Mouse (Mus musculus) ES-Bruce4 (cell line): Measurements from ENCODE around the gene Rnf5. TPM values are rescaled to one million over a fixed set of nuclear protein-coding genes. Genes with fewer than 3 reads are reported as not detected.

Experiments
- H3K27ac ChIP-seq: 2 replicates; pipeline ENCODE4 v1.5.1; 2012; ENCODE audit warnings: low read length, inconsistent platforms; ENCODE audit not compliant: insufficient read depth
- H3K27me3 ChIP-seq: 2 replicates; pipeline ENCODE4 v1.6.1; 2012; ENCODE audit warnings: mild to moderate bottlenecking, low read length, inconsistent platforms; ENCODE audit not compliant: control insufficient read depth, poor library complexity, insufficient read depth, severe bottlenecking
- H3K36me3 ChIP-seq: 2 replicates; pipeline ENCODE4 v1.6.1; 2012; ENCODE audit warnings: inconsistent platforms, mild to moderate bottlenecking, low read length, moderate library complexity; ENCODE audit not compliant: control insufficient read depth, poor library complexity, insufficient read depth, severe bottlenecking
- H3K4me1 ChIP-seq: one replicate; pipeline ENCODE4 v1.8.1; 2011; ENCODE audit warnings: low read length; ENCODE audit not compliant: control insufficient read depth, insufficient read depth
- H3K4me3 ChIP-seq: 2 replicates; pipeline ENCODE4 v1.5.1; 2011; ENCODE audit warnings: low read depth, mild to moderate bottlenecking, low read length
- H3K9ac ChIP-seq: 2 replicates; pipeline ENCODE4 v1.6.1; 2012; ENCODE audit warnings: low read depth, mild to moderate bottlenecking, inconsistent platforms; ENCODE audit not compliant: poor library complexity, severe bottlenecking
- H3K9me3 ChIP-seq: replicated peaks from 2 replicates; pipeline ENCODE4 v1.6.1; 2012; ENCODE audit warnings: mild to moderate bottlenecking, low read length, inconsistent platforms; ENCODE audit not compliant: control insufficient read depth, poor library complexity, insufficient read depth, severe bottlenecking
- CTCF ChIP-seq: IDR thresholded peaks from one replicate; pipeline ENCODE4 v1.8.1; 2011; ENCODE audit warnings: low read depth, low read length
- EP300 ChIP-seq: IDR thresholded peaks from 2 replicates; pipeline ENCODE4 v1.6.1; 2011; ENCODE audit warnings: low read depth, low read length; ENCODE audit not compliant: insufficient read depth
- POLR2A ChIP-seq: IDR thresholded peaks from one replicate; pipeline ENCODE4 v1.8.1; 2011; ENCODE audit warnings: low read length; ENCODE audit not compliant: insufficient read depth
- polyA plus RNA-seq: library from polyadenylated mRNA; stranded (reverse); fragments of >200 nt; gene quantifications from 2 replicates; pipeline ENCODE4 v1.2.4, GENCODE M21; 2011; ENCODE audit warnings: low read depth; ENCODE audit not compliant: missing spikeins, insufficient read depth, insufficient read length

Rnf5 gene
- polyA plus RNA-seq, 1 experiment = 75.9 TPM

- peak overlapping the region; percentile 80 for H3K9ac ChIP-seq
- no peaks in the 10 kb centered on the region for H3K9me3 ChIP-seq
- no peaks in the 10 kb centered on the region for H3K36me3 ChIP-seq
- no peak for TF ChIP-seq CTCF
- TF ChIP-seq EP300 = no peak
- peak; percentile 33 for TF ChIP-seq POLR2A
- H3K27me3 ChIP-seq = no peaks in the 10 kb centered on the region
- H3K27ac ChIP-seq = peak overlapping the region; percentile 68
- H3K4me1 ChIP-seq = peaks cover 11% of the 10 kb centered on the region
- peak overlapping the region; percentile 71 for H3K4me3 ChIP-seq
Observed at GRCm38 (mm10) chr17:34586796-34587422, 16.6 kb downstream of the Rnf5 start.

GRCm38 (mm10) chr17:34585877-34586771, 17.4 kb downstream of the Rnf5 start:
- H3K27me3 ChIP-seq = no peaks in the 10 kb centered on the region
- peak overlapping the region; percentile 68 for H3K27ac ChIP-seq
- peak overlapping the region; percentile 80 for H3K9ac ChIP-seq
- H3K9me3 ChIP-seq = no peaks in the 10 kb centered on the region
- H3K36me3 ChIP-seq = no peaks in the 10 kb centered on the region
- peaks cover 11% of the 10 kb centered on the region for H3K4me1 ChIP-seq
- peak overlapping the region; percentile 71 for H3K4me3 ChIP-seq
- TF ChIP-seq POLR2A (no peak), CTCF (no peak), EP300 (no peak)

- H3K9me3 ChIP-seq = no peaks in the 10 kb centered on the region
- H3K4me1 ChIP-seq = peaks cover 6% of the 10 kb centered on the region
- H3K9ac ChIP-seq = no peak overlapping the region
- no peaks in the 10 kb centered on the region for H3K27me3 ChIP-seq
- H3K27ac ChIP-seq = no peak overlapping the region
- H3K4me3 ChIP-seq = no peak overlapping the region
- no peak for TF ChIP-seq CTCF
- H3K36me3 ChIP-seq = no peaks in the 10 kb centered on the region
Observed at GRCm38 (mm10) chr17:34585121-34585520, 18.4 kb downstream of the Rnf5 start.

GRCm38 (mm10) chr17:34583819-34584218, 19.7 kb downstream of the Rnf5 start:
- no peaks in the 10 kb centered on the region for H3K27me3 ChIP-seq
- no peak overlapping the region for H3K27ac ChIP-seq
- no peaks in the 10 kb centered on the region for H3K9me3 ChIP-seq
- peaks cover 4% of the 10 kb centered on the region for H3K4me1 ChIP-seq
- no peak for TF ChIP-seq EP300
- TF ChIP-seq CTCF = no peak
- no peak for TF ChIP-seq POLR2A
- no peaks in the 10 kb centered on the region for H3K36me3 ChIP-seq
- H3K4me3 ChIP-seq = no peak overlapping the region
- no peak overlapping the region for H3K9ac ChIP-seq

GRCm38 (mm10) chr17:34583397-34583796, 20.1 kb downstream of the Rnf5 start:
- H3K4me1 ChIP-seq = peaks cover 2% of the 10 kb centered on the region
- H3K36me3 ChIP-seq = no peaks in the 10 kb centered on the region
- H3K27ac ChIP-seq = no peak overlapping the region
- no peak for TF ChIP-seq CTCF
- no peak for TF ChIP-seq POLR2A
- no peak for TF ChIP-seq EP300
- no peaks in the 10 kb centered on the region for H3K9me3 ChIP-seq
- no peak overlapping the region for H3K4me3 ChIP-seq
- no peaks in the 10 kb centered on the region for H3K27me3 ChIP-seq
- H3K9ac ChIP-seq = no peak overlapping the region

- no peaks in the 10 kb centered on the region for H3K36me3 ChIP-seq
- no peak overlapping the region for H3K4me3 ChIP-seq
- H3K4me1 ChIP-seq = no peaks in the 10 kb centered on the region
- H3K27me3 ChIP-seq = no peaks in the 10 kb centered on the region
- H3K9me3 ChIP-seq = no peaks in the 10 kb centered on the region
- TF ChIP-seq CTCF (no peak), EP300 (no peak), POLR2A (no peak)
- no peak overlapping the region for H3K9ac ChIP-seq
- no peak overlapping the region for H3K27ac ChIP-seq
Observed at GRCm38 (mm10) chr17:34582528-34582927, 21.0 kb downstream of the Rnf5 start.
